Mouse (Mus musculus) forebrain, embryonic 11.5 days (tissue): Measurements from ENCODE around the gene Trim47. TPM values are rescaled to one million over a fixed set of nuclear protein-coding genes. Genes with fewer than 3 reads are reported as not detected.

Experiments used
- ATAC-seq: fragments of 200-750 bp; cut with Nextera tagmentation; replicated peaks from 2 replicates; pipeline ENCODE4 v1.8.0; 2017; ENCODE audit warnings: moderate TSS enrichment; ENCODE audit not compliant: low FRiP score
- DNase-seq: peaks from one replicate; pipeline ENCODE4 v3.0.0-alpha.2; 2017; ENCODE audit warnings: low spot score
- H3K27ac ChIP-seq: fragments of 300-500 bp; sonication (generic); 2 replicates; pipeline ENCODE4 v1.5.1; 2014; ENCODE audit warnings: low read depth, low read length
- H3K27me3 ChIP-seq: fragments of 300-500 bp; sonication (generic); 2 replicates; pipeline ENCODE4 v1.6.1; 2014; ENCODE audit warnings: mild to moderate bottlenecking, low read length, mixed read lengths; ENCODE audit not compliant: control insufficient read depth, insufficient read depth
- H3K36me3 ChIP-seq: fragments of 300-500 bp; sonication (generic); 2 replicates; pipeline ENCODE4 v1.6.1; 2014; ENCODE audit warnings: mild to moderate bottlenecking, low read length, moderate library complexity, mixed read lengths; ENCODE audit not compliant: control insufficient read depth, insufficient read depth
- H3K4me1 ChIP-seq: fragments of 300-500 bp; sonication (generic); replicated peaks from 2 replicates; pipeline ENCODE4 v1.6.1; 2014; ENCODE audit warnings: low read length, mixed read lengths; ENCODE audit not compliant: control insufficient read depth, insufficient read depth
- H3K4me2 ChIP-seq: fragments of 300-500 bp; sonication (generic); 2 replicates; pipeline ENCODE4 v1.6.1; 2014; ENCODE audit warnings: low read depth, mild to moderate bottlenecking, low read length, moderate library complexity, mixed read lengths; ENCODE audit not compliant: severe bottlenecking
- H3K4me3 ChIP-seq: fragments of 300-500 bp; sonication (generic); 2 replicates; pipeline ENCODE4 v1.5.1; 2014; ENCODE audit warnings: low read depth, low read length
- H3K9ac ChIP-seq: fragments of 300-500 bp; sonication (generic); 2 replicates; pipeline ENCODE4 v1.6.1; 2014; ENCODE audit warnings: low read length
- H3K9me3 ChIP-seq: fragments of 300-500 bp; sonication (generic); 2 replicates; pipeline ENCODE4 v1.6.1; 2016; ENCODE audit warnings: low read length, mixed read lengths; ENCODE audit not compliant: control insufficient read depth
- WGBS: fragments of 180-500 bp; shearing (Covaris S2); extraction: QIAGEN DNeasy Blood & Tissue Kit; methylation state at CpG from one replicate; pipeline ENCODE4 v1.1.7; 2014; 5-methylcytosine and 5-hydroxymethylcytosine counted together
- polyA plus RNA-seq: library from polyadenylated mRNA; unstranded; fragments of >200 nt; fragmentation: Nextera tagmentation; extraction: Ambion mirVana; gene quantifications from 2 replicates; pipeline ENCODE4 v1.2.1, GENCODE M21; 2014

Gene Trim47
- polyA plus RNA-seq, 1 experiment from 2014 or later, result 3.4 TPM

GRCm38 (mm10) chr11:116163002-116163401, 36.0 kb upstream of the Trim47 start:
- Histone ChIP-seq H3K4me1 (peaks cover 10% of the 10 kb centered on the region; the same call in 1 of the 2 replicates), H3K27ac (no peak overlapping the region), H3K4me2 (no peak overlapping the region), H3K36me3 (peaks cover 3% of the 10 kb centered on the region; the same call in 1 of the 2 replicates), H3K9ac (no peak overlapping the region), H3K9me3 (no peaks in the 10 kb centered on the region), H3K4me3 (no peak overlapping the region), H3K27me3 (no peaks in the 10 kb centered on the region)
- no peak; the same call in 1 of the 2 replicates for ATAC-seq
- 29% methylated on average over 9 of the region's 9 CpGs for WGBS
- no peak for DNase-seq

DNA sequence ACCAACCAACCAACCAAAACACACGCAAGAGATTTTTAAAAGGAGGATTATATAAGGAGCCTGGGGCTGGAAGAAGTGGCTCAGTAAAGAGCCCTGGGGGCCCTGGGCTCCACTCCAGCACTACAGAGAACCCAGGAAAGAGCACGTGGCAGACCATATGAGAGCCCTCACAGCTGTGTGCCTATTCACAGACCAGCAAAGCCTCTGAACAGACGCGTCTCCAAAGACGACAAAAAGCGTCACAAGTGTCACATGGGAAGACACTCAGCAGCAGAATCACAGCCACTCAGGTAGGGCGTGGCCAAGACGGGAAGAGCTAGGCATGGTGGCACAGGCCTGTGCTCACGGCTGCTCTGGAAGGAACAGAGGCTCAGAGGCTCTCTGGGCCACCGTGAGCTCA, 35.1 kb upstream of the Trim47 start:
- no peak for DNase-seq
- Histone ChIP-seq H3K4me3 (no peak overlapping the region), H3K4me1 (peaks cover 10% of the 10 kb centered on the region; the same call in 1 of the 2 replicates), H3K27ac (no peak overlapping the region), H3K36me3 (peaks cover 3% of the 10 kb centered on the region), H3K27me3 (no peaks in the 10 kb centered on the region), H3K9ac (no peak overlapping the region), H3K4me2 (no peak overlapping the region), H3K9me3 (no peaks in the 10 kb centered on the region)
- ATAC-seq, result no peak
- 77% methylated on average over 10 of the region's 10 CpGs for WGBS

DNA sequence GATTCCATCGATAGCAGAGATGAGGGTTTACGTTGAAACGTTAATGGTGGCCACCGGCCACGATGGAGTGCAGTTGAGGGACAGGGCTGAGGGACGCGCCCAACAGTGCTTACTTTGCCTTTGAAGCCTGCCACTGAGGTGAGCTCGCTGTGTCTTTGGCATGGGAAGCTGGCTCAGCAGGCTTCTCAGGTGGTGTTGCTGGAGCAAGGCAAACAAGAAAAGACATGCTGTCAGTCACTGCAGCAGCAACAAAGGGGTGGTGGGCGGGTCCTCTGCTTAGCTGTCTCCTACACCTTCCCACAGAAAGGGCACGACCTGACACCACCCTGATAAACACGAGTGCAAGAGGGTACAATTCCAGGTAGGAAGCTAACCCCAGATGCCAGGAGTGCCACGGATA, 34.3 kb upstream of the Trim47 start:
- DNase-seq (no peak), ATAC-seq (no peak)
- Histone ChIP-seq H3K4me2 (no peak overlapping the region), H3K4me3 (no peak overlapping the region), H3K27me3 (no peaks in the 10 kb centered on the region), H3K27ac (no peak overlapping the region), H3K9me3 (no peaks in the 10 kb centered on the region), H3K9ac (no peak overlapping the region), H3K36me3 (peaks cover 3% of the 10 kb centered on the region), H3K4me1 (peaks cover 3% of the 10 kb centered on the region; the same call in 1 of the 2 replicates)
- 72% methylated on average over 12 of the region's 12 CpGs for WGBS

- Histone ChIP-seq H3K9me3 (no peaks in the 10 kb centered on the region), H3K4me2 (no peak overlapping the region), H3K4me1 (no peaks in the 10 kb centered on the region), H3K27me3 (no peaks in the 10 kb centered on the region), H3K27ac (no peak overlapping the region), H3K4me3 (no peak overlapping the region), H3K36me3 (peaks cover 11% of the 10 kb centered on the region; the same call in 1 of the 2 replicates), H3K9ac (no peak overlapping the region)
- ATAC-seq, result no peak
- 100% methylated on average over 2 of the region's 2 CpGs for WGBS
- DNase-seq, result no peak
Observed at GRCm38 (mm10) chr11:116150960-116151359, 23.9 kb upstream of the Trim47 start.

DNA sequence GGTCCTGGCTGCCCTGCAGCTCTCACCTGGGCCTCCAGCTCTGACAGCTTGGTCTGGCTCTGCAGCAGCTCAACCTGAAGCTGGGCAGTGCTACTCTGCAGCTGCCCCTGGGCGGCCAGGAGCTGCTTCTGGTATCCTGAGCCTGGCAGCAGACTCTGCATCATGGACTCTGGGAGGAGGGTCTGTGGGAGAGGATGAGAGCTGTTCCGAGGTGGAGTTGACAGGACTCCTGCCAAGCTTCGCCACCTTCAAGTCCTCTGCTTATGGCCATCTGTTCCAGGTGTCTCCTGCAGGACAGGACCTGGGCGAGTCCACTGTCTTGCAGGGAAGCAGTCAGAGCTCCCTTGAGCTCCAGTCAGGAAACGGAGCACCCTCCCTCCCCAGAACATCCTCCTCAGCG, 22.3 kb upstream of the Trim47 start:
- no peak overlapping the region for H3K27ac ChIP-seq
- H3K36me3 ChIP-seq, result peaks cover 15% of the 10 kb centered on the region; the same call in 1 of the 2 replicates
- H3K4me2 ChIP-seq, result no peak overlapping the region

DNA sequence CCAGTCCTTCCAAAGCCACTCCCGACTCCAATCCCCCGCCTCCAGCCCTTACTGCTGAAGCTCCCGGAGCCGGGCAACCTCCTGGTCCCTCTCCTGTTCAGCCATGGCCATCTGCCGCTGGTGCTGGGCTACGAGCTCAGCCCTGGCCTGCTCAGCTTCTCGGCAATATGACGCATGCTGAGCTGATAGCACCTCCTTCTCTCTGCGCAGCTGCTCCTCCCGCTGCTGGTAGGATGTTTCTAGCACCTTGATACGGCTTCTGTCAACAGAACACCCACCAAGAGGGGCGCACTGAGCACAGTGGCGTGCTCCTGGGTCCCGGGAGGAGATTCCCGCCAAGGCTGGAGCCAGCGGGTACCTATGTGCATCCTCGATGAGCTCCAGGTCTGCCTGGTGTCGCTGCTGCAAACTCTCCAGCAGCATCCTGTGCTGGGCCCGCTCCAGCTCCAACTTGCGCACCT, 21.8 kb upstream of the Trim47 start:
- DNase-seq (no peak), ATAC-seq (no peak)
- Histone ChIP-seq H3K27ac (no peak overlapping the region), H3K4me3 (no peak overlapping the region), H3K9me3 (no peaks in the 10 kb centered on the region), H3K4me1 (no peaks in the 10 kb centered on the region), H3K9ac (no peak overlapping the region), H3K27me3 (no peaks in the 10 kb centered on the region), H3K36me3 (peaks cover 15% of the 10 kb centered on the region; the same call in 1 of the 2 replicates), H3K4me2 (no peak overlapping the region)
- WGBS, result 72% methylated on average over 20 of the region's 20 CpGs

More for the DNA sequence above, 22.3 kb upstream of the Trim47 start:
- Histone ChIP-seq H3K9ac (no peak overlapping the region), H3K4me1 (no peaks in the 10 kb centered on the region), H3K9me3 (no peaks in the 10 kb centered on the region), H3K4me3 (no peak overlapping the region), H3K27me3 (no peaks in the 10 kb centered on the region)
- no peak for DNase-seq
- ATAC-seq, result no peak
- WGBS, result 85% methylated on average over 6 of the region's 6 CpGs

GRCm38 (mm10) chr11:116146294-116146985, 19.4 kb upstream of the Trim47 start:
- no peak overlapping the region for H3K9ac ChIP-seq
- ATAC-seq, result no peak
- no peaks in the 10 kb centered on the region for H3K9me3 ChIP-seq
- no peak overlapping the region for H3K4me2 ChIP-seq
- no peaks in the 10 kb centered on the region for H3K27me3 ChIP-seq
- H3K36me3 ChIP-seq, result peaks cover 11% of the 10 kb centered on the region; the same call in 1 of the 2 replicates
- WGBS, result 81% methylated on average over 25 of the region's 25 CpGs
- no peaks in the 10 kb centered on the region for H3K4me1 ChIP-seq
- no peak overlapping the region for H3K4me3 ChIP-seq
- DNase-seq, result no peak
- no peak overlapping the region for H3K27ac ChIP-seq

GRCm38 (mm10) chr11:116145481-116146293, 18.7 kb upstream of the Trim47 start:
- Histone ChIP-seq H3K4me3 (no peak overlapping the region), H3K4me2 (no peak overlapping the region), H3K4me1 (no peaks in the 10 kb centered on the region), H3K36me3 (peaks cover 8% of the 10 kb centered on the region; the same call in 1 of the 2 replicates), H3K27me3 (no peaks in the 10 kb centered on the region), H3K27ac (no peak overlapping the region), H3K9ac (no peak overlapping the region), H3K9me3 (no peaks in the 10 kb centered on the region)
- ATAC-seq (no peak), DNase-seq (no peak)
- 62% methylated on average over 18 of the region's 18 CpGs for WGBS
